Comparison of ENCODE assay signal across 26 mouse cellular contexts in the genomic region with DNA sequence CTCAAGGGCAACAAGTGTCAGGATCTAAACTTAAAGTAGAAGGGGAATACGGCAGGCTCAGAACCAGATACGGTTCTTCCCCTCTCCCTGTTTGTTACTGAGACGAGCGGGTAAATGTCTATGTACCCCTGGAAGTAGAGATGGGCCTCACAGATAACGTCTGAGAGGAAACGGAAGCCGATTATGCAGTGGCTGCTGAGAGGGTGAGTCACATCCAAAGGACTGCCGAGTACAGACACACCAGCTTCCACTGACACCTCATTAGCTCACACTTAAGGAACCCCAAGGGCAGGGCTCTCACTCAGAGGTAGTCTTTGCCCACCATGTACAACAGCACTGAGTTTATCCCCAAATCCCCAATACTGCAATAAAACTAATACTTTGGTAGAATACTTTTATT. TPM values are rescaled to one million over a fixed set of nuclear protein-coding genes. Genes with fewer than 3 reads are reported as not detected.
DNase-seq lines count a peak whose midpoint lies in the region; ATAC-seq lines count a peak whose summit lies in the region.
"Had no signal": no experiment of that assay in that cellular context is flagged by ENCODE, and none has a peak within 500 bp of the region (broad histone marks: within the 10 kb centered on the region; RNA-seq: fewer than 3 reads in every experiment).

No protein-coding gene starts in this region.

- ATAC-seq in CD4-positive, CD25-positive, alpha-beta regulatory T cell, adult 4 months = peak; percentile 99
- peak; percentile 99 for ATAC-seq in inflammation-experienced regulatory T-cells, adult 6 months
- no peak for ATAC-seq in hindbrain, embryonic 16.5 days
- no peak for ATAC-seq in midbrain, embryonic 16.5 days
- ATAC-seq: intestine, embryonic 16.5 days; Patski had no signal

- no peak overlapping the region for H3K9ac ChIP-seq in hindbrain, embryonic 16.5 days (ENCODE audit: low read depth, low read length)
- no peak overlapping the region for H3K9ac ChIP-seq in midbrain, embryonic 16.5 days (ENCODE audit: low read depth, low read length)
- H3K9ac ChIP-seq: neural tube, embryonic 15.5 days; stomach, embryonic 15.5 days had no signal

- H3K9me3 ChIP-seq in hindbrain, embryonic 16.5 days (ENCODE audit: control insufficient read depth, low read length) = no peaks in the 10 kb centered on the region
- no peaks in the 10 kb centered on the region for H3K9me3 ChIP-seq in midbrain, embryonic 16.5 days (replicated peaks; ENCODE audit: control insufficient read depth, low read length, poor library complexity, severe bottlenecking)
- H3K9me3 ChIP-seq: forebrain, embryonic 10.5 days; limb, embryonic 10.5 days; neural tube, embryonic 15.5 days; stomach, embryonic 15.5 days had no signal

- DNase-seq in 3T3-L1 (ENCODE audit: low read depth, low spot score) = peak; percentile 26
- DNase-seq in natural killer cell, adult 2 months (ENCODE audit: low spot score in 2 of 2) = peak; percentile 12 to 16
- DNase-seq in right cerebral cortex, postnatal 10 days (ENCODE audit: low spot score in 2 of 2) = no peak
- DNase-seq in right cerebral cortex, adult 18-20 months = no peak
- DNase-seq: cerebellum, adult 2 months; gastrocnemius, postnatal 36 days; kidney, postnatal 36 days; lung, adult 2 months; retina, postnatal 1 day; spleen, adult 18-20 months had no signal

- peaks cover 7% of the 10 kb centered on the region; the same call in 1 of the 2 replicates for H3K36me3 ChIP-seq in hindbrain, embryonic 16.5 days (ENCODE audit: control insufficient read depth, insufficient read depth, low read length)
- 0 out of 2 replicates have a peak, but pooled peaks cover 3% of the 10 kb centered on the region for H3K36me3 ChIP-seq in midbrain, embryonic 16.5 days (ENCODE audit: control insufficient read depth, insufficient read depth, low read length)
- H3K36me3 ChIP-seq: stomach, embryonic 15.5 days had no signal

- H3K4me1 ChIP-seq in hindbrain, embryonic 16.5 days (ENCODE audit: control insufficient read depth, insufficient read depth, low read depth, low read length) = no peaks in the 10 kb centered on the region
- H3K4me1 ChIP-seq in midbrain, embryonic 16.5 days (ENCODE audit: control insufficient read depth, insufficient read depth, low read length) = no peaks in the 10 kb centered on the region
- H3K4me1 ChIP-seq: forebrain, embryonic 10.5 days; limb, embryonic 10.5 days; neural tube, embryonic 15.5 days; stomach, embryonic 15.5 days had no signal

- no peaks in the 10 kb centered on the region for H3K27me3 ChIP-seq in hindbrain, embryonic 16.5 days (replicated peaks; ENCODE audit: control insufficient read depth, insufficient read depth, low read length)
- no peaks in the 10 kb centered on the region for H3K27me3 ChIP-seq in midbrain, embryonic 16.5 days (ENCODE audit: control insufficient read depth, insufficient read depth, low read depth, low read length)
- H3K27me3 ChIP-seq: CH12.LX; neural tube, embryonic 15.5 days; Patski; stomach, embryonic 15.5 days had no signal

- WGBS in hindbrain, embryonic 16.5 days = 78% methylated on average over 8 of the region's 8 CpGs
- WGBS in midbrain, embryonic 16.5 days = 91% methylated on average over 8 of the region's 8 CpGs

- H3K4me2 ChIP-seq in hindbrain, embryonic 16.5 days (ENCODE audit: low read length) = no peak overlapping the region
- no peak overlapping the region for H3K4me2 ChIP-seq in midbrain, embryonic 16.5 days (ENCODE audit: low read length)
- H3K4me2 ChIP-seq: neural tube, embryonic 15.5 days; stomach, embryonic 15.5 days had no signal

- no peak overlapping the region for H3K4me3 ChIP-seq in hindbrain, embryonic 16.5 days (ENCODE audit: low read length)
- no peak overlapping the region for H3K4me3 ChIP-seq in midbrain, embryonic 16.5 days (ENCODE audit: low read depth, low read length)
- H3K4me3 ChIP-seq: forebrain, embryonic 10.5 days; limb, embryonic 10.5 days; neural tube, embryonic 15.5 days; stomach, embryonic 15.5 days had no signal

- H3K27ac ChIP-seq in hindbrain, embryonic 16.5 days (ENCODE audit: low read depth, low read length) = no peak overlapping the region
- no peak overlapping the region for H3K27ac ChIP-seq in midbrain, embryonic 16.5 days (ENCODE audit: low read length)
- H3K27ac ChIP-seq: forebrain, embryonic 10.5 days; limb, embryonic 10.5 days; neural tube, embryonic 15.5 days; stomach, embryonic 15.5 days had no signal

RNA-seq across cellular contexts. Expression of gene Wdr60, which starts 8.2 kb away (rescaled TPM):
- 1 to 10 TPM; 1.2 to 2.4 TPM for polyA plus RNA-seq in CD4-positive, CD25-positive, alpha-beta regulatory T cell, adult 4 months (2017; shearing (Covaris generic))
- 1 to 10 TPM in 2 of 3 experiments, not detected in 1; 1.2 to 1.9 TPM for polyA plus RNA-seq in inflammation-experienced regulatory T-cells, adult 6 months (2017; shearing (Covaris generic))
- 17.0 and 18.3 TPM in 2 replicates for polyA plus RNA-seq in hindbrain, embryonic 16.5 days (2015; fragmentation: Nextera tagmentation; extraction: Ambion mirVana)
- 20.8 and 21.1 TPM in 2 replicates for polyA plus RNA-seq in midbrain, embryonic 16.5 days (2015; fragmentation: Nextera tagmentation; extraction: Ambion mirVana)

RNA-seq across cellular contexts. Expression of gene Gm11027, which starts 20.5 kb away (rescaled TPM):
- not detected for polyA plus RNA-seq in CD4-positive, CD25-positive, alpha-beta regulatory T cell, adult 4 months (2017; shearing (Covaris generic))
- 1 to 10 TPM in 1 of 3 experiments, not detected in 2; 2.2 TPM for polyA plus RNA-seq in inflammation-experienced regulatory T-cells, adult 6 months (2017; shearing (Covaris generic))
- polyA plus RNA-seq in hindbrain, embryonic 16.5 days (2015; fragmentation: Nextera tagmentation; extraction: Ambion mirVana) = not detected in 2 replicates
- polyA plus RNA-seq in midbrain, embryonic 16.5 days (2015; fragmentation: Nextera tagmentation; extraction: Ambion mirVana) = not detected in 2 replicates
- polyA plus RNA-seq: brain, embryonic 14.5 days; cerebellum, adult 2 months; cortical plate, adult 2 months; embryonic facial prominence, embryonic 14.5 days; forebrain, embryonic 10.5 days; heart, embryonic 14.5 days; hindbrain, embryonic 11.5 days; intestine, embryonic 16.5 days; limb, embryonic 10.5 days; lung, adult 2 months; neural tube, embryonic 15.5 days; Patski; stomach, embryonic 15.5 days had no signal

RNA-seq across cellular contexts. Expression of gene Esyt2, which starts 26.3 kb away (rescaled TPM):
- 10 to 100 TPM; 45.0 to 63.7 TPM for polyA plus RNA-seq in CD4-positive, CD25-positive, alpha-beta regulatory T cell, adult 4 months (2017; shearing (Covaris generic))
- 10 to 100 TPM; 42.0 to 63.3 (median 61.0) TPM for polyA plus RNA-seq in inflammation-experienced regulatory T-cells, adult 6 months (2017; shearing (Covaris generic))
- 10.3 and 12.0 TPM in 2 replicates for polyA plus RNA-seq in hindbrain, embryonic 16.5 days (2015; fragmentation: Nextera tagmentation; extraction: Ambion mirVana)
- polyA plus RNA-seq in midbrain, embryonic 16.5 days (2015; fragmentation: Nextera tagmentation; extraction: Ambion mirVana) = 12.0 and 12.1 TPM in 2 replicates

Comparison
In these comparisons a context has a peak if more than half of its experiments do, and no peak if none do; other contexts are left out.
1. DNase-seq: peak in 3T3-L1 (single experiment) and natural killer cell, adult 2 months (2 of 2); none in right cerebral cortex, postnatal 10 days (0 of 2) and right cerebral cortex, adult 18-20 months (single experiment).
2. ATAC-seq: peak in CD4-positive, CD25-positive, alpha-beta regulatory T cell, adult 4 months (single experiment) and inflammation-experienced regulatory T-cells, adult 6 months (single experiment); none in hindbrain, embryonic 16.5 days (single experiment) and midbrain, embryonic 16.5 days (single experiment).